Mouse (Mus musculus) gastrocnemius, adult 2 months (tissue): ENCODE measurements at regions not wholly inside any gene's neighbourhood (a gene's known extent, or its start where the extent isn't known, plus 50 kb on each side); places are given as distances from the start of the nearest gene placed in this dataset.
A peak's percentile ranks its signal among the peaks of the same experiment; 100 is the strongest.

Source experiments
- DNase-seq: peaks from one replicate; pipeline ENCODE4 v3.0.0; 2022
- H3K27ac ChIP-seq: fragments of 200-600 bp; 2 replicates; pipeline ENCODE4 v1.8.1; 2022; ENCODE audit warnings: mild to moderate bottlenecking
- H3K4me3 ChIP-seq: fragments of 200-600 bp; 2 replicates; pipeline ENCODE4 v1.8.1; 2022; ENCODE audit warnings: mild to moderate bottlenecking, moderate library complexity
- CTCF ChIP-seq: fragments of 200-600 bp; IDR thresholded peaks from 2 replicates; pipeline ENCODE4 v1.8.1; 2022; ENCODE audit warnings: antibody characterized with exemption, mild to moderate bottlenecking, moderate library complexity
- intact Hi-C: fragments of 180-260 bp; cut with DNase I; formaldehyde crosslinking; loops from one replicate; pipeline ENCODE4 v1.15.1; 2025

- H3K27ac ChIP-seq: no peak overlapping the region
- TF ChIP-seq CTCF: peak; percentile 63
- H3K4me3 ChIP-seq: no peak overlapping the region
- DNase-seq: no peak
- intact Hi-C loops: loop anchor here (5.0 to 10.0 kb wide), 2 partner anchors 624 to 701 kb away; partner anchors contain the start of gene Samd5
Observed at GRCm38 (mm10) chr10:9053371-9053770, 167.5 kb upstream of the Sash1 start.

GRCm38 (mm10) chr10:9047341-9047740 lies 161.5 kb upstream of the Sash1 start:
- Histone ChIP-seq H3K27ac (no peak overlapping the region), H3K4me3 (no peak overlapping the region)
- no peak for DNase-seq
- intact Hi-C loops: no loop called here
- TF ChIP-seq CTCF: no peak

- Histone ChIP-seq H3K27ac (no peak overlapping the region), H3K4me3 (no peak overlapping the region)
- TF ChIP-seq CTCF: no peak
- DNase-seq: no peak
- intact Hi-C loops: no loop called here
Observed at GRCm38 (mm10) chr10:9044746-9045370, 159.0 kb upstream of the Sash1 start.

- no peak for TF ChIP-seq CTCF
- Histone ChIP-seq H3K27ac (no peak overlapping the region), H3K4me3 (no peak overlapping the region)
- intact Hi-C loops: no loop called here
- no peak for DNase-seq
Observed at GRCm38 (mm10) chr10:9043507-9043906, 157.6 kb upstream of the Sash1 start.

GRCm38 (mm10) chr10:9030486-9030885 lies 144.6 kb upstream of the Sash1 start:
- intact Hi-C loops: no loop called here
- no peak for DNase-seq

GRCm38 (mm10) chr10:9029506-9029905 lies 143.6 kb upstream of the Sash1 start:
- H3K27ac ChIP-seq: no peak overlapping the region
- intact Hi-C loops: no loop called here
- no peak for DNase-seq
- H3K4me3 ChIP-seq: no peak overlapping the region
- no peak for TF ChIP-seq CTCF

More at GRCm38 (mm10) chr10:9030486-9030885, 144.6 kb upstream of the Sash1 start:
- H3K27ac ChIP-seq: no peak overlapping the region
- TF ChIP-seq CTCF: no peak
- H3K4me3 ChIP-seq: no peak overlapping the region

GRCm38 (mm10) chr10:9027070-9027807 lies 141.4 kb upstream of the Sash1 start:
- H3K4me3 ChIP-seq: no peak overlapping the region
- TF ChIP-seq CTCF: no peak

GRCm38 (mm10) chr10:9014810-9015505 lies 129.1 kb upstream of the Sash1 start:
- intact Hi-C loops: loop anchor here (10.0 kb wide), 1 partner anchor 660 kb away; the partner anchor contains the start of gene Samd5
- no peak overlapping the region for H3K4me3 ChIP-seq
- no peak for DNase-seq
- no peak for TF ChIP-seq CTCF
- no peak overlapping the region for H3K27ac ChIP-seq

More at GRCm38 (mm10) chr10:9027070-9027807, 141.4 kb upstream of the Sash1 start:
- DNase-seq: no peak
- H3K27ac ChIP-seq: no peak overlapping the region
- intact Hi-C loops: no loop called here

- no peak for TF ChIP-seq CTCF
- Histone ChIP-seq H3K4me3 (no peak overlapping the region), H3K27ac (no peak overlapping the region)
- DNase-seq: no peak
- intact Hi-C loops: loop anchor here (10.0 kb wide), 1 partner anchor 661 kb away; the partner anchor contains the start of gene Samd5
Observed at GRCm38 (mm10) chr10:9013549-9013925, 127.7 kb upstream of the Sash1 start.

GRCm38 (mm10) chr10:9012829-9013548 lies 127.1 kb upstream of the Sash1 start:
- H3K27ac ChIP-seq: no peak overlapping the region
- peak; percentile 73 for DNase-seq
- no peak overlapping the region for H3K4me3 ChIP-seq
- intact Hi-C loops: loop anchor here (10.0 kb wide), 1 partner anchor 662 kb away; the partner anchor contains the start of gene Samd5
- peak; percentile 92 for TF ChIP-seq CTCF

- Histone ChIP-seq H3K27ac (no peak overlapping the region), H3K4me3 (no peak overlapping the region)
- intact Hi-C loops: loop anchor here (10.0 kb wide), 1 partner anchor 663 kb away; the partner anchor contains the start of gene Samd5
- no peak for DNase-seq
- no peak for TF ChIP-seq CTCF
Observed at GRCm38 (mm10) chr10:9011906-9012305, 126.0 kb upstream of the Sash1 start.

GRCm38 (mm10) chr10:9010191-9010590 lies 124.3 kb upstream of the Sash1 start:
- H3K27ac ChIP-seq: no peak overlapping the region
- intact Hi-C loops: loop anchor here (10.0 kb wide), 1 partner anchor 665 kb away; the partner anchor contains the start of gene Samd5
- no peak for DNase-seq
- no peak for TF ChIP-seq CTCF
- no peak overlapping the region for H3K4me3 ChIP-seq
